Mouse (Mus musculus): ENCODE measurements around the gene Lelp1.
A peak's percentile ranks its signal among the peaks of the same experiment; 100 is the strongest.

The Lelp1 gene

GRCm38 (mm10) chr3:92142644-92143043 lies at the start of gene Lelp1:
TSS of gene Lelp1 (minus strand) at chr3:92142744.
- no peak for DNase-seq (ENCODE audit: low spot score in 2 of 2)

GRCm38 (mm10) chr3:92176880-92177279 lies 34.3 kb upstream of the Lelp1 start:
- DNase-seq (ENCODE audit: low spot score in 2 of 2) = no peak

GRCm38 (mm10) chr3:92169847-92170246 lies 27.3 kb upstream of the Lelp1 start:
- DNase-seq (ENCODE audit: low spot score in 2 of 2) = peak; percentile 33 to 56

- peak; percentile 19 to 40 for DNase-seq (ENCODE audit: low spot score in 2 of 2)
Measured at GRCm38 (mm10) chr3:92153322-92153721, 10.8 kb upstream of the Lelp1 start.

GRCm38 (mm10) chr3:92150631-92151277 lies 8.2 kb upstream of the Lelp1 start:
- peak; percentile 22 to 43 for DNase-seq (ENCODE audit: low spot score in 2 of 2)

GRCm38 (mm10) chr3:92147913-92148312 lies 5.4 kb upstream of the Lelp1 start:
- no peak for DNase-seq (ENCODE audit: low spot score in 2 of 2)

- no peak for DNase-seq (ENCODE audit: low spot score in 2 of 2)
Measured at GRCm38 (mm10) chr3:92147420-92147819, 4.9 kb upstream of the Lelp1 start.

GRCm38 (mm10) chr3:92123847-92124246 lies 18.7 kb downstream of the Lelp1 start, which contains the start of gene Prr9:
TSS of gene Prr9 (minus strand) at chr3:92123947.
- DNase-seq (ENCODE audit: low spot score in 2 of 2) = no peak

GRCm38 (mm10) chr3:92120902-92121301 lies 21.6 kb downstream of the Lelp1 start:
- no peak for DNase-seq (ENCODE audit: low spot score in 2 of 2)

GRCm38 (mm10) chr3:92117930-92118329 lies 24.6 kb downstream of the Lelp1 start:
- DNase-seq (ENCODE audit: low spot score in 2 of 2) = peak in 1 of 2 experiments; percentile 19

GRCm38 (mm10) chr3:92111526-92111925 lies 31.0 kb downstream of the Lelp1 start:
- DNase-seq (ENCODE audit: low spot score in 2 of 2) = no peak

- DNase-seq (ENCODE audit: low spot score in 2 of 2) = no peak
Measured at GRCm38 (mm10) chr3:92110790-92111189, 31.8 kb downstream of the Lelp1 start.

- no peak for DNase-seq (ENCODE audit: low spot score in 2 of 2)
Measured at GRCm38 (mm10) chr3:92106582-92106981, 36.0 kb downstream of the Lelp1 start.
